Mouse (Mus musculus) limb, embryonic 11.5 days (tissue): ENCODE data around the gene Itpr2. TPM values are rescaled to one million over a fixed set of nuclear protein-coding genes. Genes with fewer than 3 reads are reported as not detected.

ENCODE experiments used
- ATAC-seq: fragments of 200-750 bp; cut with Nextera tagmentation; 2 replicates; pipeline ENCODE4 v1.8.0; 2017; ENCODE audit warnings: low read depth; ENCODE audit not compliant: insufficient number of reproducible peaks, low FRiP score, low TSS enrichment
- DNase-seq: peaks from one replicate; pipeline ENCODE4 v3.0.0-alpha.2; 2015; ENCODE audit warnings: low spot score
- H3K27ac ChIP-seq: fragments of 300-500 bp; sonication (generic); replicated peaks from 2 replicates; pipeline ENCODE4 v1.5.1; 2014; ENCODE audit warnings: low read depth, mild to moderate bottlenecking, low read length
- H3K27me3 ChIP-seq: fragments of 300-500 bp; sonication (generic); 2 replicates; pipeline ENCODE4 v1.6.1; 2014; ENCODE audit warnings: mild to moderate bottlenecking, low read length, mixed read lengths; ENCODE audit not compliant: control insufficient read depth, insufficient read depth
- H3K36me3 ChIP-seq: fragments of 300-500 bp; sonication (generic); 2 replicates; pipeline ENCODE4 v1.6.1; 2014; ENCODE audit warnings: mild to moderate bottlenecking, low read length, moderate library complexity, mixed read lengths; ENCODE audit not compliant: control insufficient read depth, insufficient read depth
- H3K4me1 ChIP-seq: fragments of 300-500 bp; sonication (generic); 2 replicates; pipeline ENCODE4 v1.6.1; 2014; ENCODE audit warnings: low read length, mixed read lengths; ENCODE audit not compliant: control insufficient read depth, insufficient read depth
- H3K4me2 ChIP-seq: fragments of 300-500 bp; sonication (generic); 2 replicates; pipeline ENCODE4 v1.6.1; 2014; ENCODE audit warnings: low read depth, mild to moderate bottlenecking, moderate library complexity; ENCODE audit not compliant: severe bottlenecking
- H3K4me3 ChIP-seq: fragments of 300-500 bp; sonication (generic); 2 replicates; pipeline ENCODE4 v1.5.1; 2014; ENCODE audit warnings: low read depth, low read length
- H3K9ac ChIP-seq: fragments of 300-500 bp; sonication (generic); 2 replicates; pipeline ENCODE4 v1.6.1; 2014; ENCODE audit warnings: mild to moderate bottlenecking, low read length
- H3K9me3 ChIP-seq: fragments of 300-500 bp; sonication (generic); 2 replicates; pipeline ENCODE4 v1.6.1; 2016; ENCODE audit warnings: low read length; ENCODE audit not compliant: control insufficient read depth
- WGBS: fragments of 180-500 bp; shearing (Covaris S2); extraction: QIAGEN DNeasy Blood & Tissue Kit; methylation state at CpG from one replicate; pipeline ENCODE4 v1.1.7; 2014; 5-methylcytosine and 5-hydroxymethylcytosine counted together
- polyA plus RNA-seq: library from polyadenylated mRNA; unstranded; fragments of >200 nt; fragmentation: Nextera tagmentation; extraction: Ambion mirVana; gene quantifications from 2 replicates; pipeline ENCODE4 v1.2.1, GENCODE M21; 2014

The Itpr2 gene
- polyA plus RNA-seq, 1 experiment from 2014 or later: 5.7 TPM

DNA sequence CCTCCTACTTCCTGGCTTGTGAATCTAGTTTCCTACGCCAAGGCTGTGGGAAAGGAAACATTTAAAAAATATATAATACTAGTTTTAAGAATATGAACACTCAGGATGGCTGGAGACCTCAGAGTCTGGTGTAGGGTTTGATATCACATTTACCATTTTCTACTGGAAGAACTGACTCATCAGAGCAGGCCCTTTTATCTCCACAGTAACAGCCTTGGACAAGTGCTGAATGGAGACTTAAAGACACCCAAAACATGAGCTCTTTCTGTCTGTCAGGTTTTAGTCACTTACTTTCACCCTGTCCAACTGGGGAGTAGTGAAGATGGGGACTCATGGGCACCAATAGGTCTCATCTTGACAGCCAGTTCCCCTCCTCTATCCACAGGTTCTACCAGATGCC is 430.1 kb downstream of the Itpr2 start:
- Histone ChIP-seq H3K27me3 (no peaks in the 10 kb centered on the region), H3K4me1 (no peaks in the 10 kb centered on the region), H3K4me3 (no peak overlapping the region), H3K9ac (no peak overlapping the region), H3K27ac (no peak overlapping the region), H3K4me2 (no peak overlapping the region), H3K36me3 (no peaks in the 10 kb centered on the region), H3K9me3 (no peaks in the 10 kb centered on the region; the same call in 1 of the 2 replicates)
- ATAC-seq (no peak), DNase-seq (no peak)
- 80% methylated on average over 1 of the region's 1 CpGs for WGBS

Other genes starting within 250 kb of the Itpr2 start
- 92.1 and 95.1 TPM in 2 replicates for gene Fgfr1op2, start 75.0 kb upstream of the Itpr2 start, polyA plus RNA-seq
- 98.5 and 100 TPM in 2 replicates for gene Ints13, start 75.6 kb upstream of the Itpr2 start, polyA plus RNA-seq
- gene Med21, start 140.3 kb upstream of the Itpr2 start, polyA plus RNA-seq: 135 and 142 TPM in 2 replicates
- 27.6 and 29.6 TPM in 2 replicates for gene Tm7sf3, start 140.6 kb upstream of the Itpr2 start, polyA plus RNA-seq
- 20.4 and 25.4 TPM in 2 replicates for gene Stk38l, start 222.8 kb upstream of the Itpr2 start, polyA plus RNA-seq